Mouse (Mus musculus): ENCODE measurements around the gene Fcgr3.
"Not testable (repeated sequence)": the region's sequence is repeated elsewhere in the genome, so short reads cannot be mapped to it uniquely, and the experiment has no call there.

The Fcgr3 gene

DNA sequence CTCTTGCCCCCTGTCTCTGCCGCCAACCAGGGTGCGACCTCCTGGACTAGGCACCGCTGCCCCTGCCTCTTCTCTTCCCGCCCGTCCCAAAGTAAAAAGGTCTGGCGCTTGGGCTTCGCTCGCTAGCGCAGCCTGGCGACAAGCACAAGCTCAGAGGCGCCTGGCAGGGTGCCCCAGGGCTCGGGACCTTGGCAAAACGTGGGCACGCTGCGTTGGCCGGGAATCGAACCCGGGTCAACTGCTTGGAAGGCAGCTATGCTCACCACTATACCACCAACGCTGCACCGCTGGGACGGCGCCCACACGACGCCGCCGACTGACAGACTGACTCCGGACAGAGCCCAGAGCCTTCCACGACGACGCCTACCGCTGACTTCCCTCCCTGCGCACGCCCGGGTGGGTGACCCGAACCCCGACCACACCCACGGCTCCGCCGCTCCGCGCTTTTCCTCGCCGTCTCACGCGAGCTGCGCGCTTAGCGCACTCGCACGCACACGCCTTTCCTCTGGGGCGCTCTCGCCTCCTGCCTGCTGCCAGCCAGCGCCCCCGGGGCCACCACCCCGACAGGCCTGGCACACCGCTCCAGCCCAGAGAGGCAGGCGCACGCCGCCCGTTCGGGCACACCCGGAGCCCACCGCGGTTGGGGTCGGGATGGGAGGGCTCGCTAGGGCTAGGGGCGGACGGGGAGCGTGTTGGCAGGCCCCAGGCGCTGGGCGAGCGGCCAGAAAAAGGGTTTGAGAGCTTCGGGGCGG lies at the start of gene Fcgr3:
Gene Fcgr3, minus strand, starts transcription at position 445 of the 752 bp plus-strand sequence.
- DNase-seq (ENCODE audit: low spot score): peak; percentile 79

DNA sequence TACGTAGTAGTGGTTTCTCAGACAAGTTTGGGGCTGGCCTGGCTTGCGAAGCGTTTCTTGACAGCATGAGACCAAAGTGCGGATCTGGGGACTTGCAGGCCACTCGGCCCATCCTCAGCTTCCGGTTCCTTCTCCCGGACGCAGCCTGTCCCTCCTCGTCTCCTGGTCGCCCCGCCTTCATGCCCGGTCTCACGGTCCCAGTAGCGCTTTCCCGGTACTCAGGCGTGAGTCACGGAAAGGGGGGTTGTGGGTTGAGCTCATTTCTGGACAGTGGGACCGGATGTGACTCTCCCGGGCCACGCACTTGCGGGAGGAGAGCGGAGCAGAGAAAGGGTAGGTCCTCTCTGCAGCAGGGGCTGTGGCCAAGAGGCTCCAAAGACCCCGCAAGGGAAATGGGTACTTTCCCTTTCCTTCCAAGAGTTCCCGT lies 49.2 kb upstream of the Fcgr3 start, which contains the start of gene Cfap126:
Gene Cfap126, plus strand, starts transcription at position 46 of the 427 bp plus-strand sequence.
- peak; percentile 68 for DNase-seq (ENCODE audit: low spot score)

DNA sequence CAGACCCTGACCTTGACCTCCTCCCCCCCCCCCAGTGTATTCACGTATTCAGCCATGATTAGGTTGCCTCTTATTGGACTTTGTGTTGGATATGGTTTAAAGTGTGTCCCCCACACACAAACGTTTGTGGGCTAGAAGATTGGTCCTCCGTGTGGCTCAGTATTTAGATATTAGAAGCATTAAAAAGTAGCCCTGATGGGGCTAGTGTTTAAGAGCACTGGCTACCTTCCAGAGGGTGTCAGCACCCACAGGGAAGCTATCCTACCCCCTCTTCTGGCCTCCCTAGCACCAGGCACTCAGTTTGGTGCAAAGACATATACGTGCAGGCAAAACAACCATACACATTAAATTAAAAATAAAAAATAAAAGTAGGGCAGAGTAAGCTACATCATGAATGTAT lies 48.3 kb upstream of the Fcgr3 start:
- DNase-seq (ENCODE audit: low spot score): no peak

DNA sequence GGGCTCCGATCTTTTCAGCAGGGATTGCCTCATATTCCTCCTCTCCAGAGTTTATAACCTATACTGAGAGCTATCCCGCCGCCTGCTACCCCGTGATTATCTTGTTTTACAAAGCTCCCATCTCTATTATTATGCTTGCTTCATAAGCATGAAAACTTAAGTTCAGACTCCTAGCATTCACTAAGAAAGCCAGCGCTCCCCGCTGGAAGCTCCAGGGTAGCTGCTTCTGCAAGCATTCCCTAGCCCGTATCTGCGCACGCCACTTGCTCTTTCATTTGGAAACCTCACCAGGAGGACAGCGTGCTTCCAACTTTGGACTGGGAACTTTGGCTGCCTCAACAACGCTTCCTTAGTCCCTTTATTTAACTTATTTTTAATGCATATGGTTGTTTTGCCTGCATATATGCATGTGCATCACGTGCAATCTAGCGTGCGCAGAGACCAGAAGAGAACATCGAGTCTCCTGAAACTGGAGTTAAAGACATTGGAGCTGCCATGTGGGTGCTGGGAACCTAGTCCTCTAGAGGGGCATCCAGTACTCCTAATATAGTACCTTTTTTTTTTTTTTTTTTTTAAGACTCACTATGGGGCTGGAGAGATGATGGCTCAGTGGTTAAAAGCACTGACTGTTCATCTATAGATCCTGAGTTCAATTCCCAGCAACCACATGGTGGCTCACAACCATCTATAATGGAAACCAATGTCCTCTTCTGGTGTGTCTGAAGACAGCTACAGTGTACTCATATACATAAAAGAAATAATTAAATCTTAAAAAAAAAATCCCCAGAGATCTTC lies 47.2 kb upstream of the Fcgr3 start:
- DNase-seq (ENCODE audit: low spot score): peak; percentile 40

DNA sequence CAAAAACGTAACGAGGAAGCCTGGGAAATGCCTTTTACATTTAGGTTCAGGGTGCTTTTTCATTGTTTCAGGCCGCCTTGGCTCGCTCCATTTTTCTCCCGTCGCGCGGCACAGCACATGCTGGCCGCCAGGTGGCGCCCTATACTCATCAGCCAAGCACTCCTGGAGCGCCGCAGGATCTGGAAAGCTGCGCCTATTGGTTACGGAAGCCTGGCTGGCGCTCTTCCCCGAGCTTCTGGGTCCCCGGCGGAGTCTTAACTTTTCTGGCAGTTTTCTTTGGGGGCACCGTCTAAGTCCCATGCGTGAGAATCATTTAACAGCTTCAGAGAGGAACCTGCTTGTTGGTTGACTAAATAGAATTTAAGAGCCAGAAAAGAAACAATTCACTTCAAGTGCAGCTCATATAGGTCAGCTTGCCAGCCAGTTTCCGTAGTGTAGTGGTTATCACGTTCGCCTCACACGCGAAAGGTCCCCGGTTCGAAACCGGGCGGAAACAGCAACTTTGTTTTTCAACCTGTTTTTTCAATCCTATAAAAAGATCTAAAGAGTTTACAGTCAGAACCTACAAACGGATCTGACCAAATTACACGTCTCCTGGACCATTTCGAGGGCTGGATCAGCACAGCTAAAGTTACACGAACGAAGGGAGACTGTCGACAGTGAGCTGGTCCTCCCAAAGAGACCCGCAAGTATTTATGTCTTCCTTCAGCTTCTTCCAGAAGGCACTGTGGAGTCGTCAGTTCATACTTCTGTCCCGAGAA lies 46.5 kb upstream of the Fcgr3 start:
- DNase-seq (ENCODE audit: low spot score): peak; percentile 98

DNA sequence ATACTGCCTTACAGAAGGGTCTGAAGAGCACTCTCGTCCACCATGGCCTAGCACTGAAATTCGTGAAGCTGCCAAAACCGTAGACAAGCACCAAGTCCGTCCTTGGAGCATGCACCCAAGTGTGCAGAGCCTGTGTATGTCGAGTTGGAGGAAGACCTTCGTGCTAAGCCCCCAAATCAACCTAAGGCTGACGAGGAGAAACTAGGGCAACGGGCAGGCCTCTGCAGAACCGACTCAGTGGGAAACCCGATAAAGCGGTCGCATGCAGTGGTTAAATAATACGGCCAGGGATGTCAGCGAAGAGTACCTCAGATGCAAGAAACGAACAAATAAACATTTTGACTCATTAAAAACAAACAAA lies 45.9 kb upstream of the Fcgr3 start:
- no peak for DNase-seq (ENCODE audit: low spot score)

DNA sequence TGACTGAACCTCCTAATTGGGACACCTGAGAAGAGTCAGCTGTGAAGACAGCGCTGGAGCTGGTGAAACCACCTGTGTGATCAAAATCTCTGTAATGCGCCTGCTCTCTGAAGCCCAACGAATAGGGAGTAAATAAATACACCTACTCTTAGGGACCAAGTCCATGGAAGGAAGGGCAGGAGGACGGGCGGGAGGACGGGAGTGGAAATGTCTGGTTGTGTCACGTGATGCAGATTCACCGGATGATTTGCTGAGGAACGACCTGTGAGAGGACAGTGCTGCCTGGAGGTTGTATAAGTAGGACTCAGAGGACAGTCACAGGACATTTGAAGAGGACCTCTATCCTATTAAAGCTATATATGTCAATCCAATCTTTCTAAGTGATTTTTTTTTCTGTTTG lies 44.9 kb upstream of the Fcgr3 start:
- DNase-seq (ENCODE audit: low spot score): no peak

DNA sequence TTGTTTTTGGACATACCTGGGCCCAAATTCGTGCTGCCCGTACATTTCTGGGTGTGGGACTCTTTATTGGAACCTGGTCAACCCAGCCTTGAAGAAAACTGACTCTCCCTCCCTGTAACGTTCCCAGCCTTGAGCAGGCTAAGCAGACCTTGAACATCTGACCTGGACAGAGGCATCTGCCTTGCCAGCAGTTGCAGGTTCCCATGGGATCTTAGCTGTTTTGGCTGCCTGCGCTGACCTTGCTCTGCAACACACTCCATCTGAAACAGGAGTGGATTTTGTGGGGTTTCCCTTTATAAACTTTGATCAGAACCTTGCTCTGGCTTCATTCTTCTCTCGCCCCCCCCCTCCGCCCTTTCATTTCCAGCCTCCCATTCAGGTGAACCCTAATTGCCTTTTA lies 40.5 kb upstream of the Fcgr3 start:
- DNase-seq (ENCODE audit: low spot score): no peak

DNA sequence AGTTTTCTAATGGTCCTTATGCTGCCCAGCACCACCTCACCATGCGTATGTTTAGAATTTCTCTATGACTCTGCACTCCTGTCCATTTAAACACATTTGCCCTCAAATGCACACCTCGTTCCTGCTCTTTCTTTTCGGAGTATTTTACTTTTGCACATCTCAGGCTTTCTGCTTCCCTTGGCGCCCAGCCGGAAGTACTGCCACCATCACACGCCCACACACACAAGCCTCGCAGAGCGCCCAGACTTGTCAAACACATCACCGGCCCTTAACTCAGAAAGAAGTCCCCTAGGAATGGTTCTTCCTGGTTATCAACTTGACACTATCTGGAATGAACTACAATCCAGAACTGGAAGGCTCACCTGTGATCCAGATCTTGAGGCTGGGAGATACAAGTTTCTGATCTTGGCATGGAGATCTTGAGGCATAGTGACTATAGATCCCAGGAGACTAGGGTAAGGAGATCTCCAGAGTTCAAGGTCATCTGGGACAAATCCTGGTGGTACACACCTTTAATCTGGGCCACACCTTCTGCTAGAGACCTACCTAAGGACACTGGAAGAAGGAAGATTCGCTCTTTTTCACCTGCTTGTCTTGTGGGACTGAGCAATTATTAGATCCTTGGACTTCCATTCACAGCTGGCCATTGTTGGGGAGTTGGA lies 38.6 kb upstream of the Fcgr3 start:
- peak; percentile 47 for DNase-seq (ENCODE audit: low spot score)

DNA sequence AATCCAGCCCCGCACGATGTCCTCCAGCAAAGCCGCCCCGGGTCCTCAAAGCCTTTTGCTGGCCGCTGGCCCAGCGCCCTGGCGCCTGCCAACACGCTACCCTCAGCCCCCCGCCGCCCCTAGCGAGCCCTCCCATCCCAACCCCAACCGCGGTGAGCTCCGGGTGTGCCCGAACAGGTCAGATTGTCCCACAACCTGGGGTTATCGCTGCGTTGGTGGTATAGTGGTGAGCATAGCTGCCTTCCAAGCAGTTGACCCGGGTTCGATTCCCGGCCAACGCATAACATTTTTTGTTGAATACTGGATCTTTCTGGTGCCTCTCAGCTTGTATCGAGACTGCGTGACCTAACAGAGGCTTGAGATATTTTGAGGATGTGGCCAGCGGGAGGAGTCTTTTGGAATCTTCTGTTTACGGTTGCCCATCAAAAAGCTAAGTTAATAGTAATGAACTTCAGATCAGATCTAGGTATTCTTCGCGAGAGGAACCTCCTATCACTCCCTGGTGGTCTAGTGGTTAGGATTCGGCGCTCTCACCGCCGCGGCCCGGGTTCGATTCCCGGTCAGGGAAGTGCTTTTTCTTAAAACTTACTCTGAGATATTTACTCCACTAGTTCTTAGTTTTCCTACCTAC lies 37.9 kb upstream of the Fcgr3 start:
- DNase-seq (ENCODE audit: low spot score): peak; percentile 91

DNA sequence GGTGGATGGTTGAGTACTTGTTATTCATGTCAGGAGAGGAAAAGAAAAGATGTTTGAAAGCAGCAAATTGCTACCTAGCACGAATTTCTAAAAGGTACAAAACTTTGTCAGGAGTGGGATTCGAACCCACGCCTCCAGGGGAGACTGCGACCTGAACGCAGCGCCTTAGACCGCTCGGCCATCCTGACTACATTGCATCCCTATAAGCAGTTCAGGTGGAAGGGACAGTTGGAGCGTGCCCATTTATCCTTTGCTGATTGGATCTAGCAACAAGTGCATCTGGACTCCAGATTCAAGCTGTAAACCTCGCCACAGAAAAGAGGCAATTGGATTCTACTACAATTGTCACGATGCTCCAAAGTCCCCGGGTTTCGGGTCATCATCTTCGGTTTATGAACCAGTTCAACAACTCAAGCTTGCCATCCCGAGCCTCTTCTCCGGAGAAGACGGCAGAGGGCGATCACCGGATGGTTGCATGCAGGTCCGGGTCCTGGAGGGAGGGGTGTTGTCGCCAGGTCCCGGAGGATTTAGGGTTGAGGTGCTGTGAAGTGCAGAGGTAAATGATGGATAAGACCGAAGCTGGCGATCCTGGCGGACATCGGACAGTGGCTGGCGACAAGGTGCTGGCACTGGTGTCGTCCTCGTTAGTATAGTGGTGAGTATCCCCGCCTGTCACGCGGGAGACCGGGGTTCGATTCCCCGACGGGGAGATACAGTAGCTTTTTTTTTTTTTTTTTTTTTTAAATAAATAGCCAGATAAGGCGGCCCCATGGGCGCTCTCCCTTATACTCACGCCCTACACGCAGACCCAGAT lies 37.2 kb upstream of the Fcgr3 start:
- DNase-seq (ENCODE audit: low spot score): peak; percentile 91

DNA sequence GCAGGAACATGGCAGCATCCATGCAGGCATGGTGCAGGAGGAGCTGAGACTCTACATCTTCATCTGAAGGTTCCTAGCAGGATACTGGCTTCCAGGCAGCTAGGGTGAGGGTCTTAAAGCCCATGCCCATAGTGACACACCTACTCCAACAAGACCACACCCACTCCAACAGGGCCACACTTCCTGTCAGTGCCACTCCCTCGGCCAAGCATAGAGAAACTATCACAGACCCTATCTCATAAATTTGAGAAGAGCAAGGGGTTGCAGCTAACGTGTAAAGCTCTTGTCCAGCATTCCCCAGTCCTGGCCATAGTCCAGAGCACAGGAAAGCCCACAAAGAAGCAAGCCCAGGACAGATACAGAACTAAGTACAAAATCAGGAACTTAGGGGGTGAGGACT lies 36.3 kb upstream of the Fcgr3 start:
- DNase-seq (ENCODE audit: low spot score): no peak

DNA sequence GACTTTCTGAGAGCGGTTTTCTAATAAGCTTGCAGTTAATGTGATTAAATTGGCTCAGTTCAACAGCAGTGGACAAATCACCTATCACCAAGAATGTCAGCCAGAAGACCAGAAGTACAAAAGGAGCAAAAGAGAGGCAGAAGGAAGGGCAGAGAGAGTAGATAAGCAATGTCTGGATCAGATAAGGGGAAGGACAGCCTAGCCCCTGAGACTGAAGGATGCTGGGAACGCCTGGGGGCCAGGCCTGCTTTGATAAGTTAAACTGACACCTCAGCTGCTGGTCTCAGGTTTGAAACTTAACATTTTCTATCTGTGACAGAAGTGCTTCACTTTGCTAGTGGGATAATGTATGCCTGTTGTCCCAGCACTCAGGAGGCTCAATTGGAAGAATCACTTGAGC lies 32.9 kb upstream of the Fcgr3 start:
- DNase-seq (ENCODE audit: low spot score): no peak

DNA sequence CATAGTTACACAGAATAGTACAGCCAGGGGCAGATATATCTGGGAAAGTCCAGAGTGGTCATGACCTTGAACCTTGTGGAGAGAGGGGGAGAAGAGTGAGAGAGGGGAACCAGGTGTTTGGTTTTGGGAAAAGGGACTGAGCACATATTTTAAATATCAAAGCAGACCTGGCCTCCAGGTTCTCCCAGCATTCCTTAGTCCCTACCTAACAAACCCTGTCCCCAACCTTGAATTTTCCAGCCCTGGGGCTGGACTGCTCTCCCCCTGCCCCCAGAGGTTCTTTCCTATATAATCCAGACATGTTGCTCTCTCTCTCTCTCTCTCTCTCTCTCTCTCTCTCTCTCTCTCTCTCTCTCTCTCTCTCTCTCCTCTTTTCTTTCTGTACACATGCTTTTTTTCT lies 32.4 kb upstream of the Fcgr3 start:
- DNase-seq (ENCODE audit: low spot score): no peak

DNA sequence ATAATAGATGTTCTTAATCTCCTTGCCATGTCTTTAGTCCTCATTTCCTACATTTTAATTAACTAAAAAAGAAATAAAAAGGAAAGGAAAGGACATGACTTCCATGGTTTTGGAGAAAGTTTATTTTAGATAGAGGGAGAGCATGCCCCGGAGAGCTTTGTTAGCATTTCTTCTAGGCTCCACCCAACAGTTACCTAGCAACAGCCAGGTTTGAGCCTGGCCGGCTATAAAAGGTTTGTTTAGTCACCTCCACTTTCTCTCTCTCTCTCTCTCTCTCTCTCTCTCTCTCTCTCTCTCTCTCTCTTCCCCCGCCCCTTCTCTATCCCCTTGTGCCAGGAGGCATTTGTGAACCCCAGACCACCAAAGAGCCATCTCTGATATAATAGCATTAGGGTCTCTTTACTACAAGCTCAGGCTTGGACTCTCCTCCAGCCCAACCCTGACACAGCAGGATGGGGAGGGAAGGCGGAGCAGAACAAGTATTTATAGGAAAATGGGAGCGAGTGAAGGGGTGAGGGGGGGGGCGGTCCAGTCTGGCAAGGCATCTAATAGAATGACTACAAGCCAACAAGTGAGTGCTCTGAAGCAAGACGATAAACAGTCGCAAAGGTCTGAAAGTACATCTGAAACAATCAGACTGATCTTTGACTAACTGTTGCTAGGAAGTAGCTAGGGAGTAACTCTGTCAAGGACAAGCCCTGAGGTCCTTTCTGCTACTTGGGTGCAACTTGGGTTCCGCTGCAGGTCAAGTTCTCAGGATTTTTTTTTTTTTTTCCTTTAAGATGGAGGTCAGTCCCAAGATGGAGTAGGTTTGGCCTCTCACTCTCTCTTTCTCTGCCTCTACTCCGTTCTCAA lies 31.6 kb upstream of the Fcgr3 start:
- DNase-seq (ENCODE audit: low spot score): no peak

DNA sequence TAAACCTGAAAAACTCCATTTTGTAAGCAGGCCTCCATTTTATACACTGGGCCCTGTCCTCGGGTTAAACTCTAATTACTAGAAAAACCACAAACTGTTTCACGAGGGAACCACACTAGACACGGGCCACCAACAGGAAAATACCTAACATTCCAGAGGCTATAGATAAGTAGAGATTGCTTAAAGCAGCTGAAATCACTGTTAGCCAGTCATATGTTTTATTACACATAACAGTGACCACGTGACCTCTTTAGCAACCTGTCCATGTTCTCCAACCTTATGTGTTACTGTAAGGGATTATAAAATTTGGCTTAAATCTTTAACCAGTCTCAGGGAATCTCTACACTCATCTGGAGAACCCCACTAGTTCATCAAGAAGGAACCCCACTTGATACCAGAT lies 29.7 kb upstream of the Fcgr3 start:
- no peak for DNase-seq (ENCODE audit: low spot score)

DNA sequence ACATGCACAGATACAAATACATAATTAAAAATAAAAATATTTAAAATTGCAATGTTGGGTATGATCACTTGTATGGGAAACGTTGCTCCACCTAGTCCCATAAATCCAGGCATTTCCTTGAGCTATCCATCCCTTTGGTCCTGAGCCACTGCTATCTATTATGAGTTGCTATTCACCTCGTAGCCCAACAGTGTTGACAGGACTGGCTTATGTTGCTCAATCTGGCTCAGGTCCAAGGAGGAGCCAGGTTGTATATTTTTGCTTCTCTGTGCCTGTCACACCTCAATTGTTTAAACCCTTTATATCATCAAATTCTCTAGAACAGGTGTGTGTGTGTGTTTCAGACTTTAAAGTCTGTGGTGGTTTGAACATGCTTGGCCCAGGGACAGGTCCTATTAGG lies 26.0 kb upstream of the Fcgr3 start:
- no peak for DNase-seq (ENCODE audit: low spot score)

DNA sequence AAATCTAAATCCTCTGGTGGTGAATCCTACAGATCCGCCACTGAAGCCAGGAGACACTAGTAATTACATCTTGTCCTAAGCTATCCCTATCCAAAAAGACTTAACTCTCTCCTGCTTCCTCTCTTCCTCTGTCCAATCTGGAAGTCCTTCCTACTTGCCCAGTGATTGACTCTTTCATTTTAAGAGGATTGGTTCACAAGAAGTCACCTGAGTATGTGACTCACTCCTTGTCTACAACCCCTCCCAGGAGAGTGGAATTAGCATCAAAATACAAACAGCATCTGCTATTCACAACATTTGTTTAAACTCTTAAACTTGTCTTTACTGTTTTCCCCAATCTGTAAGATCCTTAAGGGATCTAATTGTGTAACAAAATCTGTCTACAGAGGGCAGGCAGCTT lies 25.2 kb upstream of the Fcgr3 start:
- DNase-seq (ENCODE audit: low spot score): no peak

DNA sequence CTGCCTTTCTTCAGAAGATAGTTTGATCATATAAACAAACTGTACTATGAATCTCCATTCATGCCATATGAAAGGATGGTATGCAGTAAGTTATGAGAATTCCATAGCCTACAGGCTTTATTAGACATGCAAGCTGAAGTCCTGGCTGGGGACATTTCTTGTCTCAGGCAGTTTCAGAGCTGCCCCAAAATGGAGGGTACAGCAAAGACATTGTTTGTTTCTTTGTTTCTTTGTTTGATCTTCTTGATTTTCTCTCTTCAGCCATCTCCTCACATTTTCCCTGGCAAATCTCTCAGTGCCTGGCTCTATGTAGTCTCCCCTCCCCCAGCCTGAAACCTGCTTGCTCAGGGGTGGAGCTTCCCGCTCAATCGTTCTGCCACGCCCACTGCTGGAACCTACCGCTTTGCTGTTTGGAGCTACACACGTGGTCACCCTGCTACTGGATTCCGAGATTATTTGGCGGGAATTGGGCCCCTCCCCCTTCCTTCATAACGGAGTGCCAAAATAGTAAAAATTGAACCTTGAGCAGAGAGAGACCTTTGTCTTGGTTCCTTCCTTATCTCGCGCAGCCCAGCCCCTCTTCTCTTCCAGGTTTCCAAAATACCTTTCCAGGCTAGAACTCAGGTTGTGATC lies 23.6 kb upstream of the Fcgr3 start:
- DNase-seq (ENCODE audit: low spot score): not testable (repeated sequence)

Data from layer of hippocampus, adult 11-12 months (tissue).